Mouse (Mus musculus) kidney, adult 2 months (tissue): ENCODE results near the gene Prss12.

ENCODE experiments used
- CTCF ChIP-seq: fragments of 200-500 bp; conservative IDR thresholded peaks from 2 replicates; pipeline ENCODE4 v1.5.1; 2011; ENCODE audit warnings: low read depth, mild to moderate bottlenecking, control low read depth, low read length, moderate library complexity, mixed read lengths; ENCODE audit not compliant: insufficient read depth, insufficient read length
- POLR2A ChIP-seq: fragments of 200-500 bp; IDR thresholded peaks from one replicate; pipeline ENCODE4 v1.6.1; 2011; ENCODE audit warnings: low read depth, low read length, control low read depth

DNA sequence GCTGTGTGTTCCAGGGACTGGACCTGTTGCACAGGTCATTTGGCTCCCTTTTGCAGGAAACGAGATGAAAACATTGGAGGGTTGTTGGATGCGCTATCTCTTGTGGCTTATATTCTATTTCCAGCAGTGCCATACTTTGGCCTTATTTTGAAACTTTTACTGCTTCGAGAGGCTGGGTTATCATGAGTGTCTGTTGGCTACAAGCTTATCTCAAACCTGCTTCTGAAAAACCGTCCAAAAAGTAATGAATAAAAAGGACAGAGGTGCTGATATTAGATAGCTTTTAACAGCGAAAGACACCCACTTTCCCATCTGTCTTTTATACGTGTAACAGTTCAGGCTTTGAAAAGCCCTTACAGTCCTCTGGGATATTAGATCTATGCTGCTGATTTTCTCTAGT lies 107.2 kb downstream of the Prss12 start:
- no peak for TF ChIP-seq CTCF
- TF ChIP-seq POLR2A, result no peak
